Mouse (Mus musculus): ENCODE data around the gene Tet3. TPM values are rescaled to one million over a fixed set of nuclear protein-coding genes. Genes with fewer than 3 reads are reported as not detected.

The Tet3 gene
- polyA plus RNA-seq, 1 experiment from 2014 or later: 41.1 TPM

GRCm38 (mm10) chr6:83447031-83447430, 11.9 kb downstream of the Tet3 start:
- Histone ChIP-seq H3K4me3 (no peak overlapping the region), H3K9me3 (no peaks in the 10 kb centered on the region), H3K36me3 (peaks cover 27% of the 10 kb centered on the region; the same call in 1 of the 2 replicates), H3K9ac (no peak overlapping the region), H3K4me2 (replicated peaks) (no peak overlapping the region), H3K27ac (no peak overlapping the region), H3K27me3 (no peaks in the 10 kb centered on the region), H3K4me1 (peaks cover 69% of the 10 kb centered on the region)
- ATAC-seq (ENCODE audit: insufficient number of reproducible peaks, insufficient read depth, low FRiP score, low TSS enrichment): no peak
- 73% methylated on average over 7 of the region's 7 CpGs for WGBS

- no peak overlapping the region for H3K4me2 ChIP-seq (replicated peaks)
- peaks cover 27% of the 10 kb centered on the region; the same call in 1 of the 2 replicates for H3K36me3 ChIP-seq
- no peak overlapping the region for H3K4me3 ChIP-seq
- H3K27me3 ChIP-seq: no peaks in the 10 kb centered on the region
- H3K9me3 ChIP-seq: no peaks in the 10 kb centered on the region
- no peak overlapping the region for H3K27ac ChIP-seq
- ATAC-seq (ENCODE audit: insufficient number of reproducible peaks, insufficient read depth, low FRiP score, low TSS enrichment): no peak
- no peak overlapping the region for H3K9ac ChIP-seq
- peaks cover 61% of the 10 kb centered on the region for H3K4me1 ChIP-seq
- WGBS: 65% methylated on average over 2 of the region's 2 CpGs
Observed at GRCm38 (mm10) chr6:83445796-83446195, 13.1 kb downstream of the Tet3 start.

- H3K9me3 ChIP-seq: no peaks in the 10 kb centered on the region
- H3K27me3 ChIP-seq: no peaks in the 10 kb centered on the region
- H3K36me3 ChIP-seq: peaks cover 31% of the 10 kb centered on the region; the same call in 1 of the 2 replicates
- 13% methylated on average over 13 of the region's 13 CpGs for WGBS
- peak overlapping the region; percentile 19; the same call in 1 of the 2 replicates for H3K9ac ChIP-seq
- H3K4me3 ChIP-seq: no peak overlapping the region
- H3K27ac ChIP-seq: peak overlapping the region; percentile 37; the same call in 1 of the 2 replicates
- ATAC-seq (ENCODE audit: insufficient number of reproducible peaks, insufficient read depth, low FRiP score, low TSS enrichment): no peak
- peaks cover 67% of the 10 kb centered on the region for H3K4me1 ChIP-seq
- peak overlapping the region; percentile 28 for H3K4me2 ChIP-seq (replicated peaks)
Observed at GRCm38 (mm10) chr6:83443441-83444340, 15.2 kb downstream of the Tet3 start.

GRCm38 (mm10) chr6:83442639-83443038, 16.2 kb downstream of the Tet3 start:
- ATAC-seq (ENCODE audit: insufficient number of reproducible peaks, insufficient read depth, low FRiP score, low TSS enrichment): no peak
- 38% methylated on average over 3 of the region's 3 CpGs for WGBS
- Histone ChIP-seq H3K27me3 (no peaks in the 10 kb centered on the region), H3K4me3 (0 out of 2 replicates have a peak overlapping the region, but pooled peaks have one; percentile 71), H3K9ac (peak overlapping the region; percentile 76; the same call in 1 of the 2 replicates), H3K36me3 (peaks cover 27% of the 10 kb centered on the region; the same call in 1 of the 2 replicates), H3K27ac (peak overlapping the region; percentile 95), H3K4me1 (peaks cover 76% of the 10 kb centered on the region), H3K4me2 (replicated peaks) (peak overlapping the region; percentile 89), H3K9me3 (no peaks in the 10 kb centered on the region)

- Histone ChIP-seq H3K27ac (peak overlapping the region; percentile 95), H3K4me1 (peaks cover 70% of the 10 kb centered on the region), H3K4me3 (peak overlapping the region; percentile 71), H3K27me3 (no peaks in the 10 kb centered on the region), H3K9ac (peak overlapping the region; percentile 76), H3K36me3 (peaks cover 20% of the 10 kb centered on the region; the same call in 1 of the 2 replicates), H3K9me3 (no peaks in the 10 kb centered on the region), H3K4me2 (replicated peaks) (peak overlapping the region; percentile 89)
- peak; percentile 95 for ATAC-seq (ENCODE audit: insufficient number of reproducible peaks, insufficient read depth, low FRiP score, low TSS enrichment)
- 1% methylated on average over 48 of the region's 48 CpGs for WGBS
Observed at GRCm38 (mm10) chr6:83441259-83442061, 17.4 kb downstream of the Tet3 start.

GRCm38 (mm10) chr6:83440510-83441258, 18.2 kb downstream of the Tet3 start:
- Histone ChIP-seq H3K27me3 (no peaks in the 10 kb centered on the region), H3K27ac (peak overlapping the region; percentile 95), H3K4me2 (replicated peaks) (peak overlapping the region; percentile 89), H3K4me3 (peak overlapping the region; percentile 71), H3K4me1 (peaks cover 67% of the 10 kb centered on the region), H3K9me3 (no peaks in the 10 kb centered on the region), H3K9ac (peak overlapping the region; percentile 76), H3K36me3 (peaks cover 16% of the 10 kb centered on the region; the same call in 1 of the 2 replicates)
- WGBS: 3% methylated on average over 26 of the region's 26 CpGs
- peak; percentile 29; the same call in 1 of the 2 replicates for ATAC-seq (ENCODE audit: insufficient number of reproducible peaks, insufficient read depth, low FRiP score, low TSS enrichment)

GRCm38 (mm10) chr6:83440197-83440509, 18.7 kb downstream of the Tet3 start:
- Histone ChIP-seq H3K9ac (peak overlapping the region; percentile 76), H3K4me1 (peaks cover 68% of the 10 kb centered on the region), H3K27ac (peak overlapping the region; percentile 95), H3K27me3 (no peaks in the 10 kb centered on the region), H3K36me3 (peaks cover 18% of the 10 kb centered on the region; the same call in 1 of the 2 replicates), H3K4me3 (peak overlapping the region; percentile 71), H3K4me2 (replicated peaks) (peak overlapping the region; percentile 89), H3K9me3 (no peaks in the 10 kb centered on the region)
- ATAC-seq (ENCODE audit: insufficient number of reproducible peaks, insufficient read depth, low FRiP score, low TSS enrichment): no peak
- WGBS: 31% methylated on average over 3 of the region's 3 CpGs

GRCm38 (mm10) chr6:83439781-83440180, 19.1 kb downstream of the Tet3 start:
- H3K4me3 ChIP-seq: peak overlapping the region; percentile 71
- ATAC-seq (ENCODE audit: insufficient number of reproducible peaks, insufficient read depth, low FRiP score, low TSS enrichment): no peak
- 79% methylated on average over 5 of the region's 5 CpGs for WGBS
- H3K4me1 ChIP-seq: peaks cover 68% of the 10 kb centered on the region
- H3K9me3 ChIP-seq: no peaks in the 10 kb centered on the region
- H3K4me2 ChIP-seq (replicated peaks): peak overlapping the region; percentile 89
- H3K36me3 ChIP-seq: peaks cover 22% of the 10 kb centered on the region
- peak overlapping the region; percentile 76; the same call in 1 of the 2 replicates for H3K9ac ChIP-seq
- no peak overlapping the region; the same call in 1 of the 2 replicates for H3K27ac ChIP-seq
- H3K27me3 ChIP-seq: no peaks in the 10 kb centered on the region

- 85% methylated on average over 13 of the region's 13 CpGs for WGBS
- H3K9me3 ChIP-seq: no peaks in the 10 kb centered on the region
- ATAC-seq (ENCODE audit: insufficient number of reproducible peaks, insufficient read depth, low FRiP score, low TSS enrichment): no peak
- H3K9ac ChIP-seq: no peak overlapping the region
- no peaks in the 10 kb centered on the region for H3K27me3 ChIP-seq
- H3K4me2 ChIP-seq (replicated peaks): peak overlapping the region; percentile 89
- H3K4me3 ChIP-seq: no peak overlapping the region; the same call in 1 of the 2 replicates
- no peak overlapping the region for H3K27ac ChIP-seq
- peaks cover 24% of the 10 kb centered on the region for H3K36me3 ChIP-seq
- peaks cover 64% of the 10 kb centered on the region for H3K4me1 ChIP-seq
Observed at GRCm38 (mm10) chr6:83439119-83439767, 19.6 kb downstream of the Tet3 start.

GRCm38 (mm10) chr6:83438584-83438983, 20.3 kb downstream of the Tet3 start:
- H3K4me1 ChIP-seq: peaks cover 64% of the 10 kb centered on the region
- no peak for ATAC-seq (ENCODE audit: insufficient number of reproducible peaks, insufficient read depth, low FRiP score, low TSS enrichment)
- WGBS: 89% methylated on average over 3 of the region's 3 CpGs
- no peaks in the 10 kb centered on the region for H3K9me3 ChIP-seq
- H3K4me3 ChIP-seq: no peak overlapping the region; the same call in 1 of the 2 replicates
- no peaks in the 10 kb centered on the region for H3K27me3 ChIP-seq
- H3K4me2 ChIP-seq (replicated peaks): no peak overlapping the region
- peaks cover 29% of the 10 kb centered on the region for H3K36me3 ChIP-seq
- no peak overlapping the region for H3K27ac ChIP-seq
- no peak overlapping the region for H3K9ac ChIP-seq

Data from embryonic facial prominence, embryonic 12.5 days (tissue).